ENCODE assay signal across 8 mouse cellular contexts in the genomic region with DNA sequence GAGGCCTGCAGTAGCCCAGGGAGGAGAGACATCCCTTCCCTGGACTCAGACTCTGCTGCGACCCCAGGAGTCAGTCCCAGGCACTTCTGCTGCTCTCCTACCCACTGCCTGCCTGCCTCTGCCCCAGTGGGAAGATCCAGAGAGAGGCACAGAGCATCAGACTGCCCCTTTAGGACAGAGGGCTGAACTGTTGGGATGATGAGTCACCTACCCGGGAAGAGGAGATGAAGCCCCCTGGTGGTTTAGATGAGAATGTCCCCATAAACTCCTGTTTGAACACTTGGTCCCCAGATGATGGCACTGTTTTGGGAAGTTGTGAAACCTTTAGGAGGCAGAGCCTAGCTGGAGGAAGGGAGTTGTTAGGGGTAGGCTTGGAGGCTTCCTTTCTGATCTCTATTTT. TPM values are rescaled to one million over a fixed set of nuclear protein-coding genes. Genes with fewer than 3 reads are reported as not detected.
DNase-seq lines count a peak whose midpoint lies in the region; ATAC-seq and TF ChIP-seq lines count a peak whose summit lies in the region.

No protein-coding gene starts in this region.

- H3K4me3 ChIP-seq in left cerebral cortex, adult 2 months, result no peak overlapping the region
- H3K4me3 ChIP-seq in cortical plate, adult 2 months (ENCODE audit: insufficient read depth, low read length), result no peak overlapping the region
- H3K4me3 ChIP-seq in liver, postnatal 0 days (ENCODE audit: low read depth, low read length), result no peak overlapping the region
- no peak overlapping the region for H3K4me3 ChIP-seq in stomach, embryonic 15.5 days (replicated peaks)

- peak; percentile 65 for TF ChIP-seq CTCF in left cerebral cortex, adult 2 months (IDR thresholded peaks at IDR 0.05)
- TF ChIP-seq CTCF in cortical plate, adult 2 months (IDR thresholded peaks at IDR 0.05; ENCODE audit: extremely low read depth, insufficient read depth, low read length), result peak; percentile 73
- TF ChIP-seq CTCF in liver, postnatal 0 days (IDR thresholded peaks at IDR 0.05; ENCODE audit: low read depth), result peak; percentile 86

- peak; percentile 88 for ATAC-seq in liver, postnatal 0 days
- ATAC-seq in stomach, embryonic 15.5 days (ENCODE audit: insufficient read depth, low FRiP score, low read depth), result peak; percentile 23; the same call in 1 of the 2 replicates

- DNase-seq in adrenal gland, postnatal 10 days, result peak; percentile 61
- DNase-seq in adrenal gland, postnatal 25 days, result no peak
- DNase-seq in left cerebral cortex, adult 2 months (ENCODE audit: extremely low spot score in 1 of 2, low spot score in 2 of 2), result no peak
- DNase-seq in left cerebral cortex, adult 8-10 months (ENCODE audit: low spot score in 2 of 2), result no peak
- DNase-seq in liver, postnatal 0 days, result peak; percentile 47
- no peak for DNase-seq in yolk sac, embryonic 10.5 days (ENCODE audit: low spot score)

- no peak for TF ChIP-seq EP300 in liver, postnatal 0 days (IDR thresholded peaks at IDR 0.05; ENCODE audit: low read depth)

- no peak for TF ChIP-seq POLR2A in cortical plate, adult 2 months (IDR thresholded peaks at IDR 0.05; ENCODE audit: extremely low read depth, insufficient read depth, low read length)

- H3K4me2 ChIP-seq in liver, postnatal 0 days (ENCODE audit: low read depth, low read length), result no peak overlapping the region
- H3K4me2 ChIP-seq in stomach, embryonic 15.5 days, result no peak overlapping the region

- intact Hi-C loops in left cerebral cortex, adult 2 months (cut with DNase I), result no loop called here

- WGBS in liver, postnatal 0 days (ENCODE audit: insufficient replicate concordance), result 15% methylated on average over 2 of the region's 2 CpGs
- WGBS in stomach, embryonic 15.5 days, result 11% methylated on average over 2 of the region's 2 CpGs

- H3K36me3 ChIP-seq in liver, postnatal 0 days (replicated peaks; ENCODE audit: insufficient read depth, low read length), result no peaks in the 10 kb centered on the region
- peaks cover 5% of the 10 kb centered on the region; the same call in 1 of the 2 replicates for H3K36me3 ChIP-seq in stomach, embryonic 15.5 days

- no peak overlapping the region for H3K9ac ChIP-seq in liver, postnatal 0 days (replicated peaks)
- H3K9ac ChIP-seq in stomach, embryonic 15.5 days, result no peak overlapping the region

- no peaks in the 10 kb centered on the region for H3K4me1 ChIP-seq in cortical plate, adult 2 months (ENCODE audit: control insufficient read depth, insufficient read depth, low read length)
- peaks cover 5% of the 10 kb centered on the region; the same call in 1 of the 2 replicates for H3K4me1 ChIP-seq in liver, postnatal 0 days (ENCODE audit: insufficient read depth)
- no peaks in the 10 kb centered on the region for H3K4me1 ChIP-seq in stomach, embryonic 15.5 days

- H3K27ac ChIP-seq in left cerebral cortex, adult 2 months, result no peak overlapping the region
- no peak overlapping the region for H3K27ac ChIP-seq in cortical plate, adult 2 months (ENCODE audit: insufficient read depth, low read length)
- no peak overlapping the region for H3K27ac ChIP-seq in liver, postnatal 0 days (ENCODE audit: low read depth)
- no peak overlapping the region for H3K27ac ChIP-seq in stomach, embryonic 15.5 days

- no peaks in the 10 kb centered on the region for H3K9me3 ChIP-seq in liver, postnatal 0 days (ENCODE audit: low read length)
- H3K9me3 ChIP-seq in stomach, embryonic 15.5 days, result no peaks in the 10 kb centered on the region

- 0 out of 2 replicates have a peak, but pooled peaks cover 2% of the 10 kb centered on the region for H3K27me3 ChIP-seq in liver, postnatal 0 days (ENCODE audit: insufficient read depth, low read length)
- H3K27me3 ChIP-seq in stomach, embryonic 15.5 days (replicated peaks), result no peaks in the 10 kb centered on the region

RNA-seq across cellular contexts. Expression of gene Podxl2, which starts 13.9 kb away (rescaled TPM):
- total RNA-seq in adrenal gland, postnatal 10 days (2021), result 10 to 100 TPM; 27.8 to 28.3 TPM
- total RNA-seq in adrenal gland, postnatal 25 days (2021), result 31.4 and 33.5 TPM in 2 replicates
- 100 to 1,000 TPM; 196 to 201 TPM for total RNA-seq in left cerebral cortex, adult 2 months (2021)
- 100 to 1,000 TPM; 190 to 207 (median 195) TPM for total RNA-seq in left cerebral cortex, adult 8-10 months (2022)
- polyA plus RNA-seq in cortical plate, adult 2 months (2012; rRNA removed), result 381 and 408 TPM in 2 replicates
- polyA plus RNA-seq in liver, postnatal 0 days (2015; fragmentation: Nextera tagmentation; extraction: Ambion mirVana), result 1.1 and 1.3 TPM in 2 replicates
- polyA plus RNA-seq in stomach, embryonic 15.5 days (2015; fragmentation: Nextera tagmentation; extraction: Ambion mirVana), result 62.5 and 72.3 TPM in 2 replicates

RNA-seq across cellular contexts. Expression of gene Abtb1, which starts 19.1 kb away (rescaled TPM):
- 10 to 100 TPM; 21.9 to 30.5 TPM for total RNA-seq in adrenal gland, postnatal 10 days (2021)
- 40.6 and 43.0 TPM in 2 replicates for total RNA-seq in adrenal gland, postnatal 25 days (2021)
- total RNA-seq in left cerebral cortex, adult 2 months (2021), result 10 to 100 TPM; 39.7 to 40.5 TPM
- 10 to 100 TPM; 38.1 to 45.4 (median 43.1) TPM for total RNA-seq in left cerebral cortex, adult 8-10 months (2022)
- polyA plus RNA-seq in cortical plate, adult 2 months (2012; rRNA removed), result 88.0 and 90.6 TPM in 2 replicates
- polyA plus RNA-seq in liver, postnatal 0 days (2015; fragmentation: Nextera tagmentation; extraction: Ambion mirVana), result 36.2 and 39.1 TPM in 2 replicates
- polyA plus RNA-seq in stomach, embryonic 15.5 days (2015; fragmentation: Nextera tagmentation; extraction: Ambion mirVana), result 29.8 and 31.5 TPM in 2 replicates

RNA-seq across cellular contexts. Expression of gene Mcm2, which starts 37.7 kb away (rescaled TPM):
- 10 to 100 TPM; 50.0 to 53.5 TPM for total RNA-seq in adrenal gland, postnatal 10 days (2021)
- total RNA-seq in adrenal gland, postnatal 25 days (2021), result 48.6 and 50.9 TPM in 2 replicates
- 1 to 10 TPM; 2.1 to 4.5 TPM for total RNA-seq in left cerebral cortex, adult 2 months (2021)
- 1 to 10 TPM; 4.0 to 9.0 (median 4.6) TPM for total RNA-seq in left cerebral cortex, adult 8-10 months (2022)
- polyA plus RNA-seq in cortical plate, adult 2 months (2012; rRNA removed), result 4.4 TPM in 2 replicates
- 42.1 and 53.6 TPM in 2 replicates for polyA plus RNA-seq in liver, postnatal 0 days (2015; fragmentation: Nextera tagmentation; extraction: Ambion mirVana)
- 105 and 110 TPM in 2 replicates for polyA plus RNA-seq in stomach, embryonic 15.5 days (2015; fragmentation: Nextera tagmentation; extraction: Ambion mirVana)

RNA-seq across cellular contexts. Expression of gene Tpra1, which starts 41.1 kb away (rescaled TPM):
- 10 to 100 TPM; 61.0 to 74.0 TPM for total RNA-seq in adrenal gland, postnatal 10 days (2021)
- total RNA-seq in adrenal gland, postnatal 25 days (2021), result 127 and 136 TPM in 2 replicates
- total RNA-seq in left cerebral cortex, adult 2 months (2021), result 10 to 100 TPM; 50.8 to 53.6 TPM
- 10 to 100 TPM; 43.9 to 53.4 (median 47.6) TPM for total RNA-seq in left cerebral cortex, adult 8-10 months (2022)
- polyA plus RNA-seq in cortical plate, adult 2 months (2012; rRNA removed), result 98.9 and 105 TPM in 2 replicates
- 32.2 and 33.9 TPM in 2 replicates for polyA plus RNA-seq in liver, postnatal 0 days (2015; fragmentation: Nextera tagmentation; extraction: Ambion mirVana)
- polyA plus RNA-seq in stomach, embryonic 15.5 days (2015; fragmentation: Nextera tagmentation; extraction: Ambion mirVana), result 60.1 and 67.3 TPM in 2 replicates

Comparison
In these comparisons a context has a peak if more than half of its experiments do, and no peak if none do; other contexts are left out.
1. DNase-seq: peak in adrenal gland, postnatal 10 days (single experiment) and liver, postnatal 0 days (single experiment); none in adrenal gland, postnatal 25 days (single experiment), left cerebral cortex, adult 2 months (0 of 2), left cerebral cortex, adult 8-10 months (0 of 2) and yolk sac, embryonic 10.5 days (single experiment).
2. Peak in every context shown above with its lines, with median percentiles within 50 percentile points of each other: CTCF ChIP-seq.